Mouse (Mus musculus): ENCODE data around the gene Zfp947. TPM values are rescaled to one million over a fixed set of nuclear protein-coding genes. Genes with fewer than 3 reads are reported as not detected.

The Zfp947 gene
- 0.95 TPM for polyA plus RNA-seq (2017; shearing (Covaris generic))

DNA sequence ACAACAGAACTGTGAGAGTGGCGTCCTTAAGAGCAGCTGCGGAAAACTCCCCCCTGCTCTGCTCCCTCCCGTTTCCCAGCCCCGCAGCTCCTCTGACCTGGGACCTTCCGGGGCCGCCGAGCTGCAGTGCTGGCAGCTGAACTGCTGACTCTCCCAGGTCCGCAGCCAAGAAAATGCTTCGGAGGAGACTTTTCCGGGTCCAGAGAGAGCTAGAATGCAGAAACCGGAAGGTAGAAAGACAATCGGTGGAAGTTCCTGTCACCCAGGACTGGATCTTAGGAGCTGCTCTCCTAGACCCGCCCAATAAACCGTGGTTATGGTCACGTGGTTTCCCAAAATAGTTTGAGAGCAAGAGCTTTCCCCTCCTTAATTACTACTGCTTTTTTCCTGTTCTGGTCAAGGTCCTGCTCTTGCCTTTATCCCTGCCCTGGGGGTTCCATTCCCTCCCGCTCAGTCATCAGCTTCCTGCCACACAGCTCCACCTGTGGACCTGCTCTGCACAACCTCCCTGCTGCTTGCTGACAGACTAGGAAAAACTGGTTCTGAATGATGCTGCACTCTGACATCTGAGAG, at the start of gene Zfp947:
Gene Zfp947, minus strand, starts transcription at position 469 of the 573 bp plus-strand sequence.

Other genes with a start within 250 kb of the Zfp947 start
- gene Zfp942, start 203.7 kb downstream of the Zfp947 start, polyA plus RNA-seq (2017; shearing (Covaris generic)): 34.0 TPM
- 18.8 TPM for gene Zfp943, start 203.6 kb downstream of the Zfp947 start, polyA plus RNA-seq (2017; shearing (Covaris generic))
- gene Zfp994, start 59.4 kb upstream of the Zfp947 start, polyA plus RNA-seq (2017; shearing (Covaris generic)): 5.0 TPM
- 14.9 TPM for gene CT030661.1, start 148.6 kb upstream of the Zfp947 start, polyA plus RNA-seq (2017; shearing (Covaris generic))
- gene Zfp944, start 195.2 kb upstream of the Zfp947 start, polyA plus RNA-seq (2017; shearing (Covaris generic)): 11.2 TPM
- 17.1 TPM for gene Zfp758, start 195.3 kb upstream of the Zfp947 start, polyA plus RNA-seq (2017; shearing (Covaris generic))